Mouse (Mus musculus): ENCODE results near the gene Znrd1as.
A peak's percentile ranks its signal among the peaks of the same experiment; 100 is the strongest.

Znrd1as gene

DNA sequence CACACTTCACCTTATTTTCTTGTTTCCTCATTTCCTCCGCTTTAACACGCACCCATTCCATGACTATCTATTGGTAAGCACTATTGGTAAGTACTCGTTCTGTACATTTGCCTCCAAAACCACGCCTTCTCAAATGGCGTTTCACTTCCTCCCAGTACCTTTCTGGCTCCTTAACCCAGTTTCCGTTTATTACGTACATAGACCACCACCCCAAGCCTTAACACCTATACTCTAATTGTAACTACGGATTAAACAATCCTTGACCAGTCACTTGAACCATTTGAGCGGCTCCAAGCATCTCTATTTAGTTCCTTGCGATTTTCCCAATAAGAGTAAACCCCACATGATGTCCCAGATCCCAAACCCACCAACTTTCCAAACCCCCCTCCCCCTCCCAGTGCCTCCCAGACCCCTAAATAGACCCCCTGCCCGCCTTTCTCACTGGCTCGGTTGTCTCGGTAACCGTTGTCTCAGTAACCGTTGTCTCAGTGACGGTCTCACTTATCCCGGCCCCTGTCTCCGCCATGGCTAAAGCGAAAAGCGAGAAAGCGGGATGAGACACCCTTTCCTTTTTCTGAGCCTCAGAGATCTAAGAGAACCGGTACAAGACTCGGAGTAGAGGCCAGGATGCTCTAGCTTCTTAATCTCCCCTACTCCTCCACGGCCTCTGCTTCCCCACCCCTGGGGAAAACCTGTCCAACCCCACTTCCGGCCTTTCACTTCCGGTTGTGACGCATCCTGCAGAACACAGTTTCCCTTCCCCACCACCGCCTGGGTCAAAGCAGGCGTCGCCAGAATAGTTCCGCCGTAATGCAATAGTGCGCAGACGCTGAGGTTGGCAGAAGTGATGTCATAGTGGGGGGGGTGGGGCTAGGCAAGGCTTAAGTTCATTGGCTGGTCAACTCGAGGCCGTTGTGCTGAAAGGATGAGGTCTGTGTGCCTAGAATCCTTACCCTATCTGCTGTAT is 7.1 kb upstream of the Znrd1as start, which contains the start of gene Ppp1r11:
Gene Ppp1r11, minus strand, starts transcription at position 761 of the 967 bp plus-strand sequence.
- DNase-seq (ENCODE audit: low read depth) = peak; percentile 99

- no peak for DNase-seq (ENCODE audit: low read depth)
These were observed 5.8 kb upstream of the Znrd1as start for GRCm38 (mm10) chr17:36952631-36953030.

DNA sequence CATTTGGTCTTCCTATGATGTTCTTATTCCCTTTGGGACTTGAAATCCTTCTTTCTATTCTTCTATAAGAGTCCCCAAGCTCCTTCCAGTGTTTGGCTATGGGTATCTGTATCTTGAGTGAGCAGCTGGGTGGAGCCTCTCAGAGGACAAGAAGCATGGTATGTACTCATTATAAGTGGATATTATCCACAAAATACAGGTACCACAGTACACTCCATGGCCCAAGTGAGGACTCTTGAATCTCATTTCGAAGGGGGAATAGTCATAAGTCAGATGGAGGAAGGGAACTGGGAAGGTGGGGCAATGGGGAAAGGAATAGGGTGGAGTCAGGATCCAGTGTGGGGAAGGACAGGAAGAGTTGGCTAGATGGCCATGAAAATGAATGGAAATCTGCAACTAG is 5.3 kb upstream of the Znrd1as start:
- DNase-seq (ENCODE audit: low read depth) = no peak

DNA sequence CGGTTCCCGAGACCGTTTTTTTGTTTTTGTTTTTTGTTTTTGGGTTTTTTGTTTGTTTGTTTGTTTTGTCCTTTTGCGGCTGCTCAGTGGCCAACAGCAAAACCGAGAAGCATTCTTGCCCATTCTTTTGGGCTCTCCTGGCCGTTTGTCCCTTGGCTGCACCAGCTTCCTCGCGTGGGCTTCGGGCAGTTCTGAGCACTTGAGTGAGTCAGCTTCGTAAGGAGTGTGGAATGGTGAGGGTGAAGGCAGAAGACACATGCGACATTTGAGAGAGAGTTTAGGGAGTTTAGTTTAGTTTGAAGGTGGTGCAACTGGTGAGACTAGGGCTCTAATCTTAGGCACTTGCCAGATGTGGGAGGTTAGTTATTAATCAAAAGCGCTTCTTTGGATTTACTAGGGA is 492 bp downstream of the Znrd1as start:
- no peak for DNase-seq (ENCODE audit: low read depth)

DNA sequence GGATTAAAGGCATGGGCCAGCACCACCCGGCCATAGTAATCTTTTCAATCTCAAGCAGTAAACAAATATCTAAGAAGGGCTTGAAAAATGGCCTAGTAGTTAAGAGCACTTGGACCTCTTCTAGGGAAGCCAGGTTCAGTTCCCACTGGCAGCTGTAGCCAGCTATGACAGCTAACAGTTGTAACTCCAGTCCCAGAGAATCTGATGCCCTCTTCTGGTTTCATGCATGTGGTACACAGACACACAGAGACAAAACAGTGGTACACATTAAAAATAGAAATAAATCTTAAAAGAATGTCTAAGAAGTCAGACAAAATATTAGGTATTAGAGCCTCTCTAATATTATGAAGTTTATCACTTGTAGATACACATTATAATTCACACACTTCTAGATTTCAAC is 2.7 kb downstream of the Znrd1as start:
- no peak for DNase-seq (ENCODE audit: low read depth)

- DNase-seq (ENCODE audit: low read depth) = no peak
These were observed 8.5 kb downstream of the Znrd1as start for GRCm38 (mm10) chr17:36966875-36967274.

- no peak for DNase-seq (ENCODE audit: low read depth)
These were observed 12.0 kb downstream of the Znrd1as start for GRCm38 (mm10) chr17:36970316-36970890.

DNA sequence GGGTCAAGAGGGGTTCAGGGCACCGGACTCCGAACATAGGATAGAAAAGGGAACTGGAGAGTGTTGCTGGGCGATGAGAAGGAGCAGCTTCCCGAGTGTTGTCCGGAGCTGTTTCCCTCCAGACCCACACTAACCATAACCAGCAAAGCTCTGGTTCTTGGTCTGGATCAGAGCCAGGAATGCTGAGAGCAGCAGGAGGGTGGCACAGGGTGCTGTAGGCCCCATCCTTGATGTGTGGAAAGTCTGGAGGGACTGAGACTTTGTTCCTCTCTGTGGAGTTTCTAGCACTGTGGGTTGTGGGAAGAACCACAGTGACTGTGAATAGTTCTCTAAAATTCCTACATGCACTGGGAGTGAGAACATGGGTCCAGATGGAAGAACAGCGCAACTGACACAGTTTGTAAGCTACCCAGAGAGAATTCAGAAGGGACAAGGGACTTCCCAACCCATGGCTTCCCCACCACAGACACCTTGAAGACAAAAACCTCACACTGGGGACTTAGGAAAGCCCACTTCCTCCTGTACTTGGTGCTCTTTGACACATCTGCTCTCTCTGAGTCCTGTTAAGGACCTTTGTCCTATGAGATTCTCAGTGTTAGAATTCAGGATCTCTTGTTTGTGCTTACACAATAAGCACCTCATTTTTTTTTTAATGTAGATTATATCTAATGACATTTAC is 12.9 kb downstream of the Znrd1as start:
- peak; percentile 61 for DNase-seq (ENCODE audit: low read depth)

DNA sequence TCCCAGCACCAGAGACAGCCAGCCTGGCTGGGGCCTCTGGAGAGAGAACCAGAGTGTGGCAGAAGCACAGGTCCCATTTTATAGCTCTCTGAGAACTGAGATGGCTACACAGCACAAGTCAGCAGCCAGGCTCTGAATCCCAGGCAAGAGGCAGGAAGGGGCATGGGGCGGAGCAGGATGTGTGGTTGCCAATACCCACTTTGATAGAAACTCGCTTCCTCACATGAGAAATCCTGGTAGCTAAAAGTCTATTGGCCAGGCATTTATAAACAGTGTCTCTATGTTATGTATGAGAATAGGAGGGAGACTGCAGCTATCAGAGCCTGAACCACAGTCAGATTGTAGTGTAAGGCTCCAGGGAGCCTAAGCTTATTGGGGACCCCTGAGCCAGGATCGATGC is 14.4 kb downstream of the Znrd1as start:
- peak; percentile 63 for DNase-seq (ENCODE audit: low read depth)

- DNase-seq (ENCODE audit: low read depth) = no peak
These were observed 14.9 kb downstream of the Znrd1as start for GRCm38 (mm10) chr17:36973271-36973787.

- DNase-seq (ENCODE audit: low read depth) = no peak
These were observed 22.9 kb downstream of the Znrd1as start, which contains the start of gene 2410137M14Rik for GRCm38 (mm10) chr17:36981221-36981813. Gene 2410137M14Rik (minus strand): TSS chr17:36981237.

- DNase-seq (ENCODE audit: low read depth) = no peak
These were observed 23.5 kb downstream of the Znrd1as start for GRCm38 (mm10) chr17:36981845-36982244.

- DNase-seq (ENCODE audit: low read depth) = peak; percentile 62
These were observed 24.1 kb downstream of the Znrd1as start for GRCm38 (mm10) chr17:36982253-36983155.

DNA sequence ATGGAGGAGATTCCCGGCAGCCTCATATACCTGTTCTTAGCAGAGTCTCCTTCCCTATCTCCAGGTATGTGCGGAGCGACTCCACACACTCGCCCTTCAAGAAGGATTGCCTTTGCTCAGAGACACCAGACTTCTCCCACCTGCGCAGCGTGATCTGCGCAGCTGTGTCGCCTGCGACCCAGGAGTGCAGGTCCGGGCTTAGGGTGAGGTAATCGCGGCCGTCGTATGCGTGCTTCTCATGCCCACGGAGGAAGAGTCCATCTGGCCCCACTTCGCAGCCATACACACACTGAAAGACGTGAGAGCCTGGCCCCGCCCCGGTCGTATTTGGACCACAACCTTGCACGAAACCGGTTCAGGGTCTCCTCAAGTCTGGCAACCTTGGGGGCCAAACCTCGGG is 30.1 kb downstream of the Znrd1as start:
- no peak for DNase-seq (ENCODE audit: low read depth)

- DNase-seq (ENCODE audit: low read depth) = no peak
These were observed 31.0 kb downstream of the Znrd1as start, which contains the start of gene H2-M5 for GRCm38 (mm10) chr17:36989437-36989836. Gene H2-M5 (minus strand): TSS chr17:36989537.

- peak; percentile 43 for DNase-seq (ENCODE audit: low read depth)
These were observed 32.2 kb downstream of the Znrd1as start for GRCm38 (mm10) chr17:36990630-36991029.

- peak; percentile 53 for DNase-seq (ENCODE audit: low read depth)
These were observed 34.1 kb downstream of the Znrd1as start for GRCm38 (mm10) chr17:36992336-36993104.

DNA sequence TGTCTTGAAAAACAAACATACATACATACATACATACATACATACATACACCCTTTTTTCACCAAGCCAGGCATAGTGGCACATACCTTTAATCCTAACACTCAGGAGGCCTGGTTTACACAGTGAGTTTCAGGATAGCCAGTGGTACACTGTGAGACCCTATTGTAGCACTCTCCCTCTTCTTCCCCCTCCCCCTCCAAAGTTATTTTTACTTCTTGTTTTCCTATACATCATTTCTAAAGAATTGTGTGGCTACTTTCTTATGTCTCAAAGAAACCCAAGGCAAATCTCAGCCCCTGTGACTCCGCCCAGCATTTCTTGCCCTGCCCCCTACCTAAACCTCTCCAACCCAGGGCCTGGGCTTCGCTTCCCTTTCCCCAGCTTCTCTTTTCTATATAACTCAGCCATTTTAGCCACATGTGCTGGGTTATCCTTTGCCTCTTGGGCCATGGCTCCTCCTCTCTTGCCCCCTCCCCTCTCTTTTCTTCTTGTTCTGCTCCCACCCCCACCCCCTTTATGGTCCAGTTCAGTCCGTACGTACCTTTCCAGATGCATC is 35.5 kb downstream of the Znrd1as start:
- no peak for DNase-seq (ENCODE audit: low read depth)

DNA sequence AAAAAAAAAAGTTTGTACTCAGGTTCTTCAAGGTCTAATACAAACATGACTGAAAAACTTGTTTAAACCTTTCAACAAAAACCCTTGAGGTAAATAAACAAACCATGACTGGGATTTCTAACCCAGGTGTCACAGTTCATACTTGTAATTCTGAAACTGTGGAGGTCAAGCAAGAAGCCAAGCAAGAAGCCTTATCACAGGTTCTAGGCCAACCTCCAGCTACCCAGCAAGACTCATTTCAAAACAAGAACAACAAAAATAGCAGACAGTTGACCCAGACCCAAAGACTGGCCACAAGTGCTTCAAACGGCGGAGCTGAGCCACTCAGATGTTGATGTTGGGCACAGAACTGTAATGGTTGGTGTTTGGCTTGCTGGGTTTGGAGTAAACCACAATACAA is 36.1 kb downstream of the Znrd1as start:
- DNase-seq (ENCODE audit: low read depth) = peak; percentile 22

DNA sequence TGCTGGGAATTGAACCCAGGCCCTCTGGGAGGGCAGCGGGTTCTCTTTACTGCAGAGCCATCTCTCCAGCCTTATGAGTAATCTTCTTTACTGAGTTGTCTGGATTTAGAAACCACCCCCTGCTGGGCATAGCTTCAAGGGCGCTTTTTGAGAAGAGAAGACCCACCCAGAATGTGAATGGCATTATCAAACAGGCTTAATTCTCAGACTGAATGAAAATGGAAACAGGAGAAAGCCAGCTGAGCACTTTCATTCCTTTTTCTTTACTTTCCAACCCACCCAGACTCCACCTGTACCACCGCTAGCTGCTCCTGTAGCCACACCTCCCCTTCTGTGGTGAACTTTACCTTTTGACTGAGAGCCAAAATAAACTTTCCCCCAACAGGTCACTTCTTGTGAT is 37.1 kb downstream of the Znrd1as start:
- no peak for DNase-seq (ENCODE audit: low read depth)

Data from induced T-regulatory cell, adult 2 months (primary cell).